Mouse (Mus musculus) adrenal gland, postnatal 36 days (tissue): ENCODE measurements at regions not wholly inside any gene's neighbourhood (a gene's known extent, or its start where the extent isn't known, plus 50 kb on each side); places are given as distances from the start of the nearest gene placed in this dataset.
"Not testable (repeated sequence)": the region's sequence is repeated elsewhere in the genome, so short reads cannot be mapped to it uniquely, and the experiment has no call there.

ENCODE experiments used
- DNase-seq, 2 experiments: peaks; one replicate each; pipeline ENCODE4 v3.0.0; 2021; ENCODE audit warnings: mixed read lengths in 1 of 2

- not testable (repeated sequence) for DNase-seq
These were observed 194.2 kb upstream of the Spin1 start for GRCm38 (mm10) chr13:50906431-50906830.

GRCm38 (mm10) chr13:50906910-50907309 is 193.8 kb upstream of the Spin1 start:
- no peak for DNase-seq

- DNase-seq: peak in 1 of 2 experiments; percentile 7
These were observed 187.9 kb upstream of the Spin1 start for GRCm38 (mm10) chr13:50912776-50913175.

- not testable (repeated sequence) for DNase-seq
These were observed 166.7 kb upstream of the Spin1 start for GRCm38 (mm10) chr13:50934017-50934416.

- peak in 1 of 2 experiments; percentile 10 for DNase-seq
These were observed 158.1 kb upstream of the Spin1 start for GRCm38 (mm10) chr13:50942561-50942960.

GRCm38 (mm10) chr13:50949545-50950226 is 151.0 kb upstream of the Spin1 start:
- DNase-seq: peak; percentile 77 to 79

GRCm38 (mm10) chr13:50954671-50955070 is 146.0 kb upstream of the Spin1 start:
- DNase-seq: no peak

GRCm38 (mm10) chr13:50958051-50958883 is 142.4 kb upstream of the Spin1 start:
- DNase-seq: peak; percentile 64 to 70

GRCm38 (mm10) chr13:50960909-50961308 is 139.8 kb upstream of the Spin1 start:
- DNase-seq: no peak

GRCm38 (mm10) chr13:50964070-50964469 is 136.6 kb upstream of the Spin1 start:
- DNase-seq: peak; percentile 14 to 47

GRCm38 (mm10) chr13:50965041-50965440 is 135.6 kb upstream of the Spin1 start:
- not testable (repeated sequence) for DNase-seq

GRCm38 (mm10) chr13:50965678-50966077 is 135.0 kb upstream of the Spin1 start:
- DNase-seq: no peak

- no peak for DNase-seq
These were observed 133.9 kb upstream of the Spin1 start for GRCm38 (mm10) chr13:50966826-50967225.

- DNase-seq: no peak
These were observed 127.3 kb upstream of the Spin1 start for GRCm38 (mm10) chr13:50973379-50973778.

GRCm38 (mm10) chr13:50975306-50975920 is 125.3 kb upstream of the Spin1 start:
- peak; percentile 30 to 46 for DNase-seq

GRCm38 (mm10) chr13:50982005-50982404 is 118.7 kb upstream of the Spin1 start:
- no peak for DNase-seq

GRCm38 (mm10) chr13:50982990-50983389 is 117.7 kb upstream of the Spin1 start:
- DNase-seq: no peak

- DNase-seq: no peak
These were observed 108.8 kb upstream of the Spin1 start for GRCm38 (mm10) chr13:50991726-50992432.

GRCm38 (mm10) chr13:50999738-51000137 is 100.9 kb upstream of the Spin1 start:
- DNase-seq: no peak

- no peak for DNase-seq
These were observed 95.9 kb upstream of the Spin1 start for GRCm38 (mm10) chr13:51004827-51005226.

GRCm38 (mm10) chr13:51010736-51011135 is 89.9 kb upstream of the Spin1 start:
- peak in 1 of 2 experiments; percentile 31 for DNase-seq

- DNase-seq: peak in 1 of 2 experiments; percentile 48
These were observed 84.5 kb upstream of the Spin1 start for GRCm38 (mm10) chr13:51016209-51016608.
